Mouse (Mus musculus): ENCODE results near the gene Tshz3. TPM values are rescaled to one million over a fixed set of nuclear protein-coding genes. Genes with fewer than 3 reads are reported as not detected.

Gene Tshz3
- polyA plus RNA-seq, 1 experiment from 2014 or later: 5.0 TPM

- no peaks in the 10 kb centered on the region; the same call in 1 of the 2 replicates for H3K4me1 ChIP-seq (ENCODE audit: control insufficient read depth, insufficient read depth, low read length)
- H3K4me2 ChIP-seq: peak overlapping the region; percentile 100
- peaks cover 22% of the 10 kb centered on the region for H3K27me3 ChIP-seq (ENCODE audit: control insufficient read depth, insufficient read depth, low read length)
- H3K27ac ChIP-seq (ENCODE audit: low read depth, low read length): no peak overlapping the region
- peak overlapping the region; percentile 80 for H3K4me3 ChIP-seq (ENCODE audit: low read depth, low read length)
- no peaks in the 10 kb centered on the region for H3K9me3 ChIP-seq (replicated peaks; ENCODE audit: control insufficient read depth, low read length)
- 10% methylated on average over 18 of the region's 18 CpGs for WGBS (ENCODE audit: insufficient replicate concordance)
- H3K9ac ChIP-seq (ENCODE audit: low read depth, low read length): no peak overlapping the region
- no peak for ATAC-seq (replicated peaks; ENCODE audit: insufficient number of reproducible peaks, low FRiP score, low TSS enrichment)
- no peaks in the 10 kb centered on the region for H3K36me3 ChIP-seq (ENCODE audit: control insufficient read depth, insufficient read depth, low read length)
Measured at GRCm38 (mm10) chr7:36699001-36699987, 1.4 kb downstream of the Tshz3 start.

GRCm38 (mm10) chr7:36706636-36707035 is 8.7 kb downstream of the Tshz3 start:
- H3K27me3 ChIP-seq (ENCODE audit: control insufficient read depth, insufficient read depth, low read length): no peaks in the 10 kb centered on the region; the same call in 1 of the 2 replicates
- H3K9me3 ChIP-seq (replicated peaks; ENCODE audit: control insufficient read depth, low read length): no peaks in the 10 kb centered on the region
- no peak overlapping the region for H3K4me3 ChIP-seq (ENCODE audit: low read depth, low read length)
- H3K4me2 ChIP-seq: no peak overlapping the region
- H3K4me1 ChIP-seq (ENCODE audit: control insufficient read depth, insufficient read depth, low read length): peaks cover 12% of the 10 kb centered on the region
- no peak overlapping the region for H3K27ac ChIP-seq (ENCODE audit: low read depth, low read length)
- no peaks in the 10 kb centered on the region for H3K36me3 ChIP-seq (ENCODE audit: control insufficient read depth, insufficient read depth, low read length)
- H3K9ac ChIP-seq (ENCODE audit: low read depth, low read length): no peak overlapping the region
- ATAC-seq (replicated peaks; ENCODE audit: insufficient number of reproducible peaks, low FRiP score, low TSS enrichment): no peak
- 14% methylated on average over 9 of the region's 10 CpGs for WGBS (ENCODE audit: insufficient replicate concordance)

GRCm38 (mm10) chr7:36707266-36707665 is 9.3 kb downstream of the Tshz3 start:
- ATAC-seq (replicated peaks; ENCODE audit: insufficient number of reproducible peaks, low FRiP score, low TSS enrichment): no peak
- H3K4me3 ChIP-seq (ENCODE audit: low read depth, low read length): no peak overlapping the region
- H3K27me3 ChIP-seq (ENCODE audit: control insufficient read depth, insufficient read depth, low read length): no peaks in the 10 kb centered on the region; the same call in 1 of the 2 replicates
- no peaks in the 10 kb centered on the region for H3K36me3 ChIP-seq (ENCODE audit: control insufficient read depth, insufficient read depth, low read length)
- H3K9ac ChIP-seq (ENCODE audit: low read depth, low read length): no peak overlapping the region
- no peak overlapping the region; the same call in 1 of the 2 replicates for H3K4me2 ChIP-seq
- H3K4me1 ChIP-seq (ENCODE audit: control insufficient read depth, insufficient read depth, low read length): peaks cover 12% of the 10 kb centered on the region
- H3K27ac ChIP-seq (ENCODE audit: low read depth, low read length): no peak overlapping the region
- H3K9me3 ChIP-seq (replicated peaks; ENCODE audit: control insufficient read depth, low read length): no peaks in the 10 kb centered on the region
- 57% methylated on average over 10 of the region's 10 CpGs for WGBS (ENCODE audit: insufficient replicate concordance)

GRCm38 (mm10) chr7:36707681-36708350 is 9.9 kb downstream of the Tshz3 start:
- Histone ChIP-seq H3K4me3 (ENCODE audit: low read depth, low read length) (no peak overlapping the region; the same call in 1 of the 2 replicates), H3K4me1 (ENCODE audit: control insufficient read depth, insufficient read depth, low read length) (peaks cover 12% of the 10 kb centered on the region), H3K4me2 (peak overlapping the region; percentile 54), H3K27me3 (ENCODE audit: control insufficient read depth, insufficient read depth, low read length) (no peaks in the 10 kb centered on the region), H3K9ac (ENCODE audit: low read depth, low read length) (no peak overlapping the region), H3K9me3 (replicated peaks; ENCODE audit: control insufficient read depth, low read length) (no peaks in the 10 kb centered on the region), H3K27ac (ENCODE audit: low read depth, low read length) (no peak overlapping the region), H3K36me3 (ENCODE audit: control insufficient read depth, insufficient read depth, low read length) (no peaks in the 10 kb centered on the region)
- ATAC-seq (replicated peaks; ENCODE audit: insufficient number of reproducible peaks, low FRiP score, low TSS enrichment): peak; percentile 29; the same call in 1 of the 2 replicates
- 34% methylated on average over 16 of the region's 17 CpGs for WGBS (ENCODE audit: insufficient replicate concordance)

- H3K4me2 ChIP-seq: no peak overlapping the region
- no peak for ATAC-seq (replicated peaks; ENCODE audit: insufficient number of reproducible peaks, low FRiP score, low TSS enrichment)
- 62% methylated on average over 3 of the region's 3 CpGs for WGBS (ENCODE audit: insufficient replicate concordance)
- peaks cover 12% of the 10 kb centered on the region for H3K4me1 ChIP-seq (ENCODE audit: control insufficient read depth, insufficient read depth, low read length)
- H3K27me3 ChIP-seq (ENCODE audit: control insufficient read depth, insufficient read depth, low read length): no peaks in the 10 kb centered on the region
- H3K27ac ChIP-seq (ENCODE audit: low read depth, low read length): no peak overlapping the region
- H3K4me3 ChIP-seq (ENCODE audit: low read depth, low read length): no peak overlapping the region
- H3K9ac ChIP-seq (ENCODE audit: low read depth, low read length): no peak overlapping the region
- H3K36me3 ChIP-seq (ENCODE audit: control insufficient read depth, insufficient read depth, low read length): no peaks in the 10 kb centered on the region
- H3K9me3 ChIP-seq (replicated peaks; ENCODE audit: control insufficient read depth, low read length): no peaks in the 10 kb centered on the region
Measured at GRCm38 (mm10) chr7:36708823-36709222, 10.9 kb downstream of the Tshz3 start.

- no peak for ATAC-seq (replicated peaks; ENCODE audit: insufficient number of reproducible peaks, low FRiP score, low TSS enrichment)
Measured at GRCm38 (mm10) chr7:36709239-36709638, 11.3 kb downstream of the Tshz3 start.

GRCm38 (mm10) chr7:36709974-36710373 is 12.1 kb downstream of the Tshz3 start:
- no peak for ATAC-seq (replicated peaks; ENCODE audit: insufficient number of reproducible peaks, low FRiP score, low TSS enrichment)
- H3K9ac ChIP-seq (ENCODE audit: low read depth, low read length): no peak overlapping the region
- 62% methylated on average over 12 of the region's 12 CpGs for WGBS (ENCODE audit: insufficient replicate concordance)
- no peaks in the 10 kb centered on the region for H3K27me3 ChIP-seq (ENCODE audit: control insufficient read depth, insufficient read depth, low read length)
- no peak overlapping the region for H3K27ac ChIP-seq (ENCODE audit: low read depth, low read length)
- no peaks in the 10 kb centered on the region for H3K9me3 ChIP-seq (replicated peaks; ENCODE audit: control insufficient read depth, low read length)
- no peaks in the 10 kb centered on the region for H3K36me3 ChIP-seq (ENCODE audit: control insufficient read depth, insufficient read depth, low read length)
- peaks cover 12% of the 10 kb centered on the region for H3K4me1 ChIP-seq (ENCODE audit: control insufficient read depth, insufficient read depth, low read length)
- H3K4me2 ChIP-seq: no peak overlapping the region
- H3K4me3 ChIP-seq (ENCODE audit: low read depth, low read length): no peak overlapping the region

More at GRCm38 (mm10) chr7:36709239-36709638, 11.3 kb downstream of the Tshz3 start:
- H3K9me3 ChIP-seq (replicated peaks; ENCODE audit: control insufficient read depth, low read length): no peaks in the 10 kb centered on the region
- no peak overlapping the region for H3K4me3 ChIP-seq (ENCODE audit: low read depth, low read length)
- no peak overlapping the region for H3K9ac ChIP-seq (ENCODE audit: low read depth, low read length)
- H3K27me3 ChIP-seq (ENCODE audit: control insufficient read depth, insufficient read depth, low read length): no peaks in the 10 kb centered on the region
- 16% methylated on average over 2 of the region's 2 CpGs for WGBS (ENCODE audit: insufficient replicate concordance)
- no peak overlapping the region for H3K4me2 ChIP-seq
- peaks cover 12% of the 10 kb centered on the region for H3K4me1 ChIP-seq (ENCODE audit: control insufficient read depth, insufficient read depth, low read length)
- no peak overlapping the region for H3K27ac ChIP-seq (ENCODE audit: low read depth, low read length)
- no peaks in the 10 kb centered on the region for H3K36me3 ChIP-seq (ENCODE audit: control insufficient read depth, insufficient read depth, low read length)

GRCm38 (mm10) chr7:36710387-36710786 is 12.5 kb downstream of the Tshz3 start:
- ATAC-seq (replicated peaks; ENCODE audit: insufficient number of reproducible peaks, low FRiP score, low TSS enrichment): no peak
- H3K27me3 ChIP-seq (ENCODE audit: control insufficient read depth, insufficient read depth, low read length): no peaks in the 10 kb centered on the region
- H3K27ac ChIP-seq (ENCODE audit: low read depth, low read length): no peak overlapping the region
- H3K9me3 ChIP-seq (replicated peaks; ENCODE audit: control insufficient read depth, low read length): no peaks in the 10 kb centered on the region
- H3K4me2 ChIP-seq: no peak overlapping the region
- H3K4me3 ChIP-seq (ENCODE audit: low read depth, low read length): no peak overlapping the region
- H3K36me3 ChIP-seq (ENCODE audit: control insufficient read depth, insufficient read depth, low read length): no peaks in the 10 kb centered on the region
- peaks cover 12% of the 10 kb centered on the region for H3K4me1 ChIP-seq (ENCODE audit: control insufficient read depth, insufficient read depth, low read length)
- H3K9ac ChIP-seq (ENCODE audit: low read depth, low read length): no peak overlapping the region
- 66% methylated on average over 6 of the region's 6 CpGs for WGBS (ENCODE audit: insufficient replicate concordance)

All from heart, embryonic 11.5 days (tissue).